Mouse (Mus musculus): Measurements from ENCODE around the gene Dars. TPM values are rescaled to one million over a fixed set of nuclear protein-coding genes. Genes with fewer than 3 reads are reported as not detected.
"Not testable (repeated sequence)": the region's sequence is repeated elsewhere in the genome, so short reads cannot be mapped to it uniquely, and the experiment has no call there.

The Dars gene
- total RNA-seq, 1 experiment from 2014 or later, result 253 TPM

GRCm38 (mm10) chr1:128368732-128369441 is 48.3 kb downstream of the Dars start:
- peak; percentile 84 to 89 for ATAC-seq (replicated peaks in 1 of 2; ENCODE audit: insufficient read depth in 1 of 2, low FRiP score in 2 of 2, low TSS enrichment in 1 of 2, low read depth in 1 of 2, poor library complexity in 2 of 2, severe bottlenecking in 2 of 2)

DNA sequence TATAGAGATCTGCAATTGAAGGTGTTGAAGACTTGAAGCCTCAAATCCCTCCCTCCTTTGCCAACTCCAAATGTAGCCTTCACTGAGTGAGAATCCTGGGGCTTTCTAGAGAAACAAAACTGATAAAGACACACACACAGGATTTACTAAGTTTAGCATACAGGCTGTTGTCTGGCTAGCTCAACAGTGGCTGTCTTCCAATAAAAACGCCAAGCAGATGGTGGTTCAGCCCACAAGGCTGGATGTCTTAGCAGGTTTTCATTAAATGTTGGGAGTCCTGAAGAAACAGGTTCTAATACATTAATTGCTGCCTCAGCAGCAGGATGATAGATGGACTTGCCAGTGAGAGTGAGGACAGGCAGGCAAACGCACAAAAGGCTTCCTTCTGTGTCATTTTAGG is 56.6 kb downstream of the Dars start:
- ATAC-seq (replicated peaks in 1 of 2; ENCODE audit: insufficient read depth in 1 of 2, low FRiP score in 2 of 2, low TSS enrichment in 1 of 2, low read depth in 1 of 2, poor library complexity in 2 of 2, severe bottlenecking in 2 of 2), result no peak

DNA sequence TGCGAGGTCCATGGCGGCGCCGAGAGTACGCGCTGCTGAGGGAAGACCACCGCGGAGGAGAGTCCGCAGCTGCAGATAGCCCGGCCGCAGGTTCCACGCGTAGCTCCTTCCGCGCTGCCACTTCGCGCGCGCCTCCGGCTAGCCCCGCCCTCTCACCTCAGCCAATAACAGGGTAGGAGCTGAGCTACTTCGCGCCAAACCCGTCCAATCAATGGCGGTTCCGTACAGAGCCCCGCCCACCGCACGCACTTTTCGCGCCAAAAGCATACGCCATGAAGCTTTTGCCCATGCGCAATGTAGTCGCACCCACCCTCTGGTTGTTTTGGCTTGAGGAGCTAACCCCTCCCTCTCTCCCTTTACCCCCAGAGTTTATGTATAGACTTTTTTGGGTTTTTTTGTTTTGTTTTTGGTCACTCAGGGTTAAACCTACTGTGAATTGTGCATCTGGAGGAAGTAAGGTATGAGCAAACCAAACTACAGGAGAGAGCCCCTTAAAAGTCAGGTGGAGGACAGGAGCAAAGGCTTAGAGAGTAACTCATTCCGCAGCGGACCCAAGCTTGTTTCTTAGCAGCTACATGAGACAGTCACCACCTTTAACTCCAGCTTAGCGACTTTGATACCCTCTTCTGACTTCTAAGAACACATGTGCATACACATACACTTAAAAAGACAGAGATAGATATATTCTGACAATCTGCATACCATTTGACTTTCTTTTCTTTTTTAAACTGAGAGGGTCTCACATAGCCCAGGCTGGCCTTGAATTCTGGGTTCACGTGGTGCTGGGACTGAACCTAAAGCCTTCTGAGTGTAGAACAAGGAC is 57.4 kb downstream of the Dars start, which contains the start of gene Mcm6:
Mcm6 (minus strand) TSS at position 111 of the 823 bp plus-strand sequence.
- peak; percentile 93 to 95 for ATAC-seq (replicated peaks in 1 of 2; ENCODE audit: insufficient read depth in 1 of 2, low FRiP score in 2 of 2, low TSS enrichment in 1 of 2, low read depth in 1 of 2, poor library complexity in 2 of 2, severe bottlenecking in 2 of 2)

DNA sequence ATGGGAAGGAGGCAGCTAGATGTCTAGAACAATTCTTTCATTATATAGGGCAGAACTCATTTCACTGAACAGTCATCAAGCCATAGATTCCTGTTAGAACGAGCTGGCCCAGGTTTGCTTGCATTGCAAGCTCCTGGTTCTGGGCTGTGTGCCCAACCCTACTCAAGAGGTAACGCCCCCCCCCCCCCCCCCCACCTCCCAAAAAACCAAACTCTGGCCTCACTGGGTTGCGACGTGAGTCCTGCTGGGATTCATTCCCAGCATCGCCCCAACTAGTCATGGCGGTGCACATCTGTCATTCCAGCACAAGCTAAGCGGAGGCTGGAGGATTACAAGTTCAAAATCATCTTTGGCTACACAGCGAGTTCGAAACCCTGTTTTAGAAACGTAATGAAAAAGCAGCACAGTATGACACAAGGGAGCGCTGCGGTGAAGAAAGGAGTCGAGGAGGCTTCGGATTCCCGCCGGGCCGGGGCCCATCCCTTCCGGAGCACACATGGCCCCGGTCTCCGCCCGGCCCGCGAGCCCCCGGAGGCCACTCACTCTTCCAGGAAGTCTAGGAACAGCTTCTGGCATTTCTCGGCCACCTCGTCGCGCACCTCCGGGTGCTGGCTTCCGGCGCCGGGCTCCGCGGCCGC is 58.1 kb downstream of the Dars start:
- ATAC-seq (replicated peaks in 1 of 2; ENCODE audit: insufficient read depth in 1 of 2, low FRiP score in 2 of 2, low TSS enrichment in 1 of 2, low read depth in 1 of 2, poor library complexity in 2 of 2, severe bottlenecking in 2 of 2), result peak in 1 of 2 experiments; percentile 6; a peak in 2 of 4 replicates

- ATAC-seq (replicated peaks in 1 of 2; ENCODE audit: insufficient read depth in 1 of 2, low FRiP score in 2 of 2, low TSS enrichment in 1 of 2, low read depth in 1 of 2, poor library complexity in 2 of 2, severe bottlenecking in 2 of 2), result no peak
These were observed 58.9 kb downstream of the Dars start for GRCm38 (mm10) chr1:128358276-128358675.

GRCm38 (mm10) chr1:128357452-128357851 is 59.7 kb downstream of the Dars start:
- peak in 1 of 2 experiments; percentile 11; a peak in 1 of 4 replicates for ATAC-seq (replicated peaks in 1 of 2; ENCODE audit: insufficient read depth in 1 of 2, low FRiP score in 2 of 2, low TSS enrichment in 1 of 2, low read depth in 1 of 2, poor library complexity in 2 of 2, severe bottlenecking in 2 of 2)

DNA sequence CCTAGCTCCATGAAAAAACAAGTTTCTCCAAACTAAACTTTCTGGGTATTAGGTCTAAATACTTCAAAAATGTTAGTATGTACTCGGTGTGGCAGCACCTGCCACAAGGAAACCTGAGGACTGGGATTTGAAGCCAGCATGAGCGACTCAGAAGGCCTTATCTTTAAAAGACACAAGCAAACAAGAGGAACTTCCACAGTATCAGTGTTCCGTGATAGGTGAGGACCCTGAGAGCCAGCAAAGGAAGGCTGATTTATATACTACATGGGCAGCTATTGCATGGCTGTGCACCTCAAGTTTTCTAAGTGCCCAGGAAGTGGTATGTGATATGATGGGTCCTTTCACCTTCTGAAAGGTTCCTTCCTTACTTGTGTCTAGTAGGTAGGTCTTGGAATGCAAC is 64.1 kb downstream of the Dars start:
- no peak for ATAC-seq (replicated peaks in 1 of 2; ENCODE audit: insufficient read depth in 1 of 2, low FRiP score in 2 of 2, low TSS enrichment in 1 of 2, low read depth in 1 of 2, poor library complexity in 2 of 2, severe bottlenecking in 2 of 2)

DNA sequence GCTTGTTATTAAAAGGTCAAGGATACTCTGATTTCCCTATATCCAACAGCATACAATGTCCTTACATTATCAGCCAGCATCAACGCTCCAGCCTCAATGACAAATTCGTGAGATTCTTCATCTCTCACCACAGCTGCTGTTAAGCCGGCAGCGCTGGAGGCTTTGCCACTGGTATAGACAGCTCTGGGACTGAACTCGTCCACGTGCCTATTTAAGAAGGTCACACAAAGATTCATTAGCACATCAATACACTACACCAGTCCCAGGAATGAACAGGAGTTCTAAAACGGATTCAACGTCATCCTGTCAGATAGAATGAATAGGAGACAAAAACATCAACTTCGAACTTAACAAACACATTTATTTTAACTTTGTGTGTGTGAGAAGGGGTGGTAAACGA is 72.9 kb downstream of the Dars start:
- no peak for ATAC-seq (replicated peaks in 1 of 2; ENCODE audit: insufficient read depth in 1 of 2, low FRiP score in 2 of 2, low TSS enrichment in 1 of 2, low read depth in 1 of 2, poor library complexity in 2 of 2, severe bottlenecking in 2 of 2)

GRCm38 (mm10) chr1:128337708-128338320 is 79.4 kb downstream of the Dars start:
- no peak for ATAC-seq (replicated peaks in 1 of 2; ENCODE audit: insufficient read depth in 1 of 2, low FRiP score in 2 of 2, low TSS enrichment in 1 of 2, low read depth in 1 of 2, poor library complexity in 2 of 2, severe bottlenecking in 2 of 2)

- ATAC-seq (replicated peaks in 1 of 2; ENCODE audit: insufficient read depth in 1 of 2, low FRiP score in 2 of 2, low TSS enrichment in 1 of 2, low read depth in 1 of 2, poor library complexity in 2 of 2, severe bottlenecking in 2 of 2), result no peak; a peak in 1 of 4 replicates
These were observed 86.9 kb downstream of the Dars start for GRCm38 (mm10) chr1:128330313-128330712.

- no peak for ATAC-seq (replicated peaks in 1 of 2; ENCODE audit: insufficient read depth in 1 of 2, low FRiP score in 2 of 2, low TSS enrichment in 1 of 2, low read depth in 1 of 2, poor library complexity in 2 of 2, severe bottlenecking in 2 of 2)
These were observed 89.0 kb downstream of the Dars start, which contains the start of gene Lct for GRCm38 (mm10) chr1:128328218-128328617. TSS of gene Lct (minus strand) at chr1:128328318.

DNA sequence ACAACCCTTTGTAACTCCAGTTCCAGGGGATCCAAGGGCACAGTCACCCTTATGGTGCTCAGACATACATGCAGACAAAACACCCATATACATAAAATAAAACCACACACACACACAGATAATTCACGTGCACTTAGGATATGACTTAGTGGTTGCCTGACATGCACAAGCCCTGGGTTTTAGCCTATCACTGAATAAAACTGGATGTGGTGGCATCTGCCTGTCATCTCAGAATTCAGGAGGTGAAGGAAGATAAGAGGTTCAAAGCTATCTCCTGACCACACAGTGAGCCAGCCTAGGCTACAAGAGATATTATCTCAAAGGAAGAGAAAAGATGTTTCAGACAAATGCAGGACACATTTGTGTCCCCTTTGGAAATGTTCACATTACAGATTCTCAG is 90.0 kb downstream of the Dars start:
- ATAC-seq (replicated peaks in 1 of 2; ENCODE audit: insufficient read depth in 1 of 2, low FRiP score in 2 of 2, low TSS enrichment in 1 of 2, low read depth in 1 of 2, poor library complexity in 2 of 2, severe bottlenecking in 2 of 2), result no peak

- no peak for ATAC-seq (replicated peaks in 1 of 2; ENCODE audit: insufficient read depth in 1 of 2, low FRiP score in 2 of 2, low TSS enrichment in 1 of 2, low read depth in 1 of 2, poor library complexity in 2 of 2, severe bottlenecking in 2 of 2)
These were observed 92.4 kb downstream of the Dars start for GRCm38 (mm10) chr1:128324776-128325175.

DNA sequence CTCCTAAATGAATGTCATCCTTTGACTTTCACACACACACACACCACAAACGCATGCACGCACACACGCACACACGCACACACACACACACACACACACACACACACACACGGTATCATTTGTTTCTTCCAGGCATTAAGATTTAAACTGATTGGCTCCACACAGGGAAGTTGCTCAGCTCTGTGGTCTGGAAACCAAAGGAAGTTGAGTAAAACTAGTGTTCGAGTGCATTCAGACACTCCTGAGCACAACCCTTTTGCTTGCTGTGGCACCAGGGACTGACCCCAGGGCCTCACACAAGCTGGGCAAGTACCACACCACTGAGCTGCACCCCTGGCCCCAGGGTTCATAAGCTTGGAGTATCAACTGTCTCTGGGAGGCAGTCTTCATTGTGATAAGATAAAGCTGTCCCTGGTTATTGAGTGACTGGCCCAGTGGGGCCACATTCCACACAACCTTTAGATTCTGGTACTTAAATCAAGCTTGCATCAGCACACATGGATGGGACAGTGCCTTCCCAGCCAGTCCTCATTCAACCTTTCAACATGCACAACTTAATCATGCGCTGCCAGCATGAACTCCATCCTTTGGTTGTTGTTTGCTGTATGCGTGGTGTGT is 94.0 kb downstream of the Dars start:
- peak; percentile 78 to 85; a peak in 2 of 4 replicates for ATAC-seq (replicated peaks in 1 of 2; ENCODE audit: insufficient read depth in 1 of 2, low FRiP score in 2 of 2, low TSS enrichment in 1 of 2, low read depth in 1 of 2, poor library complexity in 2 of 2, severe bottlenecking in 2 of 2)

DNA sequence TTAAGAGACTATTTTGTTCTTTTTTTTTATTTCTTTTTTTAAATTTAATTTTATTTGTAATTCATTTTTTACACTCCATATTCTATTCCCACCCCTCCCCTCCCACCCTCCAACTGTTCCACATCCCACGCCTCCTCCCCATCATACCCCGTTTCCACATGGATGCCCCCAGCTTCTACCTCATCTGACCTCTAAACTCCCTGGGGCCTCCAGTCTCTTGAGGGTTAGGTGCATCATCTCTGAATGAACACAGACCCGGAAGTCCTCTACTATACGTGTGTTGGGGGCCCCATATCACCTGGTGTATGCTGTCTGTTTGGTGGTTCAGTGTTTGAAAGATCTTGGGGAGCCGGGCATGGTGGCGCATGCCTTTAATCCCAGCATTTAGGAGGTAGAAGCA is 97.9 kb downstream of the Dars start:
- not testable (repeated sequence) for ATAC-seq (replicated peaks in 1 of 2; ENCODE audit: insufficient read depth in 1 of 2, low FRiP score in 2 of 2, low TSS enrichment in 1 of 2, low read depth in 1 of 2, poor library complexity in 2 of 2, severe bottlenecking in 2 of 2)

- peak; percentile 93 to 96 for ATAC-seq (replicated peaks in 1 of 2; ENCODE audit: insufficient read depth in 1 of 2, low FRiP score in 2 of 2, low TSS enrichment in 1 of 2, low read depth in 1 of 2, poor library complexity in 2 of 2, severe bottlenecking in 2 of 2)
These were observed 102.5 kb downstream of the Dars start for GRCm38 (mm10) chr1:128314665-128315064.
